Mouse (Mus musculus) MEL (cell line): ENCODE data around the gene Mroh7. TPM values are rescaled to one million over a fixed set of nuclear protein-coding genes. Genes with fewer than 3 reads are reported as not detected.

ENCODE experiments used
- DNase-seq: peaks from one replicate; pipeline ENCODE4 v3.0.0; 2011; ENCODE audit warnings: low read depth, low spot score
- H3K27ac ChIP-seq: 2 replicates; pipeline ENCODE4 v1.5.1; 2012; ENCODE audit warnings: low read depth, mild to moderate bottlenecking, control low read depth, low read length, moderate library complexity; ENCODE audit not compliant: control insufficient read depth
- H3K27me3 ChIP-seq, 2 experiments: fragments of 150-350 bp in 1 of 2; sonication (generic) in 1 of 2; 2 replicates each; pipeline ENCODE4 v1.6.1; 2012; ENCODE audit warnings: low read length in 2 of 2, mild to moderate bottlenecking in 2 of 2, improper control_type of control experiment in 1 of 2, moderate library complexity in 1 of 2; ENCODE audit not compliant: insufficient read depth in 2 of 2, control insufficient read depth in 1 of 2
- H3K36me3 ChIP-seq, 2 experiments: 2 replicates each; pipeline ENCODE4 v1.6.1; 2012 to 2014; ENCODE audit warnings: low read length in 2 of 2, improper control_type of control experiment in 1 of 2, inconsistent platforms in 1 of 2, mild to moderate bottlenecking in 1 of 2; ENCODE audit not compliant: insufficient read depth in 2 of 2, control insufficient read depth in 1 of 2
- H3K4me1 ChIP-seq, 2 experiments: fragments of 150-350 bp in 1 of 2; sonication (generic) in 1 of 2; 2 replicates each; pipeline ENCODE4 v1.6.1; 2012; ENCODE audit warnings: low read length in 2 of 2, improper control_type of control experiment in 1 of 2, mild to moderate bottlenecking in 1 of 2; ENCODE audit not compliant: insufficient read depth in 2 of 2, control insufficient read depth in 1 of 2
- H3K4me3 ChIP-seq, 2 experiments: fragments of 150-350 bp in 1 of 2; sonication (generic) in 1 of 2; 2 replicates each; pipeline ENCODE4 v1.5.1; 2012; ENCODE audit warnings: low read depth in 2 of 2, low read length in 2 of 2, mild to moderate bottlenecking in 2 of 2, moderate library complexity in 2 of 2, control low read depth in 1 of 2, improper control_type of control experiment in 1 of 2; ENCODE audit not compliant: control insufficient read depth in 1 of 2, insufficient read depth in 1 of 2
- H3K79me2 ChIP-seq: 2 replicates; pipeline ENCODE4 v1.6.1; 2012; ENCODE audit warnings: mild to moderate bottlenecking, low read length, moderate library complexity; ENCODE audit not compliant: control insufficient read depth, poor library complexity, insufficient read depth
- H3K9ac ChIP-seq: 2 replicates; pipeline ENCODE4 v1.6.1; 2012; ENCODE audit warnings: low read depth, mild to moderate bottlenecking, control low read depth, low read length, moderate library complexity; ENCODE audit not compliant: control insufficient read depth, poor library complexity, severe bottlenecking
- H3K9me3 ChIP-seq: fragments of 150-350 bp; sonication (generic); replicated peaks from 2 replicates; pipeline ENCODE4 v1.6.1; 2012; ENCODE audit warnings: mild to moderate bottlenecking, low read length, improper control_type of control experiment, moderate library complexity; ENCODE audit not compliant: insufficient read depth
- BHLHE40 ChIP-seq: IDR thresholded peaks from 2 replicates; pipeline ENCODE4 v1.6.1; 2012; ENCODE audit warnings: low read depth, mild to moderate bottlenecking, inconsistent platforms, low read length, improper control_type of control experiment, borderline replicate concordance
- CHD1 ChIP-seq: IDR thresholded peaks from 2 replicates; pipeline ENCODE4 v1.6.1; 2012; ENCODE audit warnings: low read depth, mild to moderate bottlenecking, inconsistent platforms, low read length, improper control_type of control experiment
- CHD2 ChIP-seq: IDR thresholded peaks from 2 replicates; pipeline ENCODE4 v1.6.1; 2011; ENCODE audit warnings: low read length, improper control_type of control experiment
- E2F4 ChIP-seq: IDR thresholded peaks from 2 replicates; pipeline ENCODE4 v1.6.1; 2011; ENCODE audit warnings: low read depth, low read length, improper control_type of control experiment, borderline replicate concordance
- ETS1 ChIP-seq: IDR thresholded peaks from 2 replicates; pipeline ENCODE4 v1.6.1; 2012; ENCODE audit warnings: low read depth, mild to moderate bottlenecking, inconsistent platforms, low read length, improper control_type of control experiment, moderate library complexity
- GABPA ChIP-seq: IDR thresholded peaks from 2 replicates; pipeline ENCODE4 v1.6.1; 2012; ENCODE audit warnings: low read depth, mild to moderate bottlenecking, inconsistent platforms, low read length, improper control_type of control experiment, moderate library complexity
- GATA1 ChIP-seq: IDR thresholded peaks from 2 replicates; pipeline ENCODE4 v1.6.1; 2011; ENCODE audit warnings: low read depth, low read length, improper control_type of control experiment
- HCFC1 ChIP-seq: IDR thresholded peaks from 2 replicates; pipeline ENCODE4 v1.6.1; 2012; ENCODE audit warnings: low read depth, mild to moderate bottlenecking, inconsistent platforms, low read length, improper control_type of control experiment, moderate library complexity
- MAZ ChIP-seq: IDR thresholded peaks from 2 replicates; pipeline ENCODE4 v1.6.1; 2012; ENCODE audit warnings: low read depth, mild to moderate bottlenecking, inconsistent platforms, low read length, improper control_type of control experiment
- MEF2A ChIP-seq: IDR thresholded peaks from 2 replicates; pipeline ENCODE4 v1.6.1; 2014; ENCODE audit warnings: low read depth, mild to moderate bottlenecking, inconsistent platforms, low read length, improper control_type of control experiment; ENCODE audit not compliant: poor library complexity, insufficient replicate concordance, severe bottlenecking; ENCODE audit errors: extremely low read depth
- MYC ChIP-seq: IDR thresholded peaks from 2 replicates; pipeline ENCODE4 v1.6.1; 2011; ENCODE audit warnings: low read depth, mild to moderate bottlenecking, low read length, improper control_type of control experiment, moderate library complexity
- POLR2A ChIP-seq, 2 experiments: IDR thresholded peaks; 2 replicates each; pipeline ENCODE4 v1.6.1; 2011 to 2012; ENCODE audit warnings: low read length in 2 of 2, mild to moderate bottlenecking in 2 of 2, control low read depth in 1 of 2, improper control_type of control experiment in 1 of 2, low read depth in 1 of 2, moderate library complexity in 1 of 2; ENCODE audit not compliant: control insufficient read depth in 1 of 2, insufficient read depth in 1 of 2, poor library complexity in 1 of 2
- POLR2AphosphoS2 ChIP-seq: IDR thresholded peaks from 2 replicates; pipeline ENCODE4 v1.6.1; 2011; ENCODE audit warnings: low read length, improper control_type of control experiment
- POLR2AphosphoS5 ChIP-seq: IDR thresholded peaks from 2 replicates; pipeline ENCODE4 v1.6.1; 2012; ENCODE audit warnings: low read depth, borderline replicate concordance, mild to moderate bottlenecking, inconsistent platforms, low read length, moderate library complexity, mixed read lengths
- RAD21 ChIP-seq: IDR thresholded peaks from 2 replicates; pipeline ENCODE4 v1.6.1; 2011; ENCODE audit warnings: mild to moderate bottlenecking, low read depth, low read length, improper control_type of control experiment
- RCOR1 ChIP-seq: IDR thresholded peaks from 2 replicates; pipeline ENCODE4 v1.6.1; 2012; ENCODE audit warnings: low read depth, mild to moderate bottlenecking, inconsistent platforms, low read length, improper control_type of control experiment
- SIN3A ChIP-seq: IDR thresholded peaks from 2 replicates; pipeline ENCODE4 v1.6.1; 2012; ENCODE audit warnings: low read length, improper control_type of control experiment, inconsistent platforms
- TCF12 ChIP-seq: IDR thresholded peaks from 2 replicates; pipeline ENCODE4 v1.6.1; 2014; ENCODE audit warnings: low read depth, mild to moderate bottlenecking, inconsistent platforms, low read length, improper control_type of control experiment, moderate library complexity
- ZC3H11A ChIP-seq: IDR thresholded peaks from 2 replicates; pipeline ENCODE4 v1.6.1; 2012; ENCODE audit warnings: low read depth, mild to moderate bottlenecking, inconsistent platforms, low read length, improper control_type of control experiment
- ZKSCAN1 ChIP-seq: IDR thresholded peaks from 2 replicates; pipeline ENCODE4 v1.6.1; 2012; ENCODE audit warnings: low read depth, mild to moderate bottlenecking, inconsistent platforms, low read length, improper control_type of control experiment, moderate library complexity
- ZMIZ1 ChIP-seq: IDR thresholded peaks from 2 replicates; pipeline ENCODE4 v1.6.1; 2012; ENCODE audit warnings: low read depth, mild to moderate bottlenecking, inconsistent platforms, low read length, improper control_type of control experiment, moderate library complexity
- ZNF384 ChIP-seq: IDR thresholded peaks from 2 replicates; pipeline ENCODE4 v1.6.1; 2012; ENCODE audit warnings: low read depth, mild to moderate bottlenecking, inconsistent platforms, low read length, improper control_type of control experiment
- polyA plus RNA-seq, 2 experiments: library from polyadenylated mRNA; stranded (reverse) in 1 of 2; unstranded in 1 of 2; fragments of >175 nt in 1 of 2; fragments of >200 nt in 1 of 2; gene quantifications; 2 replicates each; pipeline versions ENCODE4 v1.2.1 to v1.2.4; 2012; ENCODE audit warnings: low replicate concordance in 2 of 2, low read depth in 1 of 2; ENCODE audit not compliant: insufficient read length in 2 of 2, insufficient read depth in 1 of 2, missing spikeins in 1 of 2
- total RNA-seq: library from RNA; depleted of rRNA; stranded (reverse); fragments of 300-350 nt; gene quantifications from 2 replicates; pipeline ENCODE4 v1.2.3, GENCODE M21; 2012

Gene Mroh7
- total and polyA plus RNA-seq, 3 experiments = 0.03 TPM; not detected in 2

DNA sequence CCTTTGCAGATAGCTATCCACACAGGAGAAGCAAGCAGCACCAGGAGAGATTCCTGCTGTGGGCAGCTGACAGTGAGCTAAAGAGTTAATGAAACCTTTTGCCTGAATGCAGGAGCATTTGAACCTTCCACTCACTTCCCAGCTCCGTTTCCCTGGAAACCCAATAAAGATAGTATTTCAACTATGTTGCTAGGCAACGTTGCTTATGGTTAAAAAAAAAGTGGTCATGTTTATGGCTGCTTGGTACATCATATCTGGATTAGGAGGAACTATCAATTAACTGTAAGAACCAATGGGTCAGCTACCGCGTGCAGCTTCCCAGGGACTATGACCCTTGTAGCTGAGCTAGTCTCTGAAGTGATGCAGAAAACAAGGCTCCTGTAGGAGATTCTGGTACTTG, 29.9 kb downstream of the Mroh7 start:
- DNase-seq = no peak
- no peaks in the 10 kb centered on the region for H3K36me3 ChIP-seq

GRCm38 (mm10) chr4:106699989-106700388, 30.7 kb downstream of the Mroh7 start:
- H3K27ac ChIP-seq = no peak overlapping the region
- no peaks in the 10 kb centered on the region for H3K79me2 ChIP-seq
- TF ChIP-seq ZC3H11A (no peak), MEF2A (no peak), POLR2A (IDR thresholded peaks at IDR 0.05; ENCODE audit: control insufficient read depth in 1 of 2, insufficient read depth in 1 of 2, low read depth in 1 of 2, low read length in 2 of 2, poor library complexity in 1 of 2) (no peak), POLR2AphosphoS2 (no peak), MAZ (no peak), BHLHE40 (no peak), GABPA (no peak), MYC (no peak)
- no peaks in the 10 kb centered on the region for H3K9me3 ChIP-seq
- no peak overlapping the region for H3K4me3 ChIP-seq
- H3K4me1 ChIP-seq = no peaks in the 10 kb centered on the region
- H3K27me3 ChIP-seq = peaks cover 0 to 22% of the 10 kb centered on the region in 2 experiments; a peak in 3 of 4 replicates
- DNase-seq = no peak
- no peak overlapping the region for H3K9ac ChIP-seq
- no peaks in the 10 kb centered on the region for H3K36me3 ChIP-seq

More for the DNA sequence above, 29.9 kb downstream of the Mroh7 start:
- Histone ChIP-seq H3K27me3 (peaks cover 0 to 19% of the 10 kb centered on the region in 2 experiments; a peak in 3 of 4 replicates), H3K27ac (no peak overlapping the region), H3K9me3 (no peaks in the 10 kb centered on the region), H3K4me3 (no peak overlapping the region), H3K79me2 (no peaks in the 10 kb centered on the region), H3K4me1 (no peaks in the 10 kb centered on the region), H3K9ac (no peak overlapping the region)
- no peak for TF ChIP-seq POLR2AphosphoS2
- TF ChIP-seq ZKSCAN1 = no peak
- no peak for TF ChIP-seq POLR2AphosphoS5
- no peak for TF ChIP-seq RAD21
- no peak for TF ChIP-seq GATA1
- TF ChIP-seq CHD2 = no peak
- no peak for TF ChIP-seq RCOR1
- no peak for TF ChIP-seq CHD1
- no peak for TF ChIP-seq SIN3A
- TF ChIP-seq MAZ = no peak
- no peak for TF ChIP-seq ZMIZ1
- no peak for TF ChIP-seq E2F4
- TF ChIP-seq ZNF384 = no peak
- TF ChIP-seq BHLHE40 = no peak
- TF ChIP-seq HCFC1 = no peak
- no peak for TF ChIP-seq ETS1
- no peak for TF ChIP-seq MYC
- TF ChIP-seq TCF12 = no peak
